Mouse (Mus musculus) thymus, postnatal 10 days (tissue): Measurements from ENCODE around the gene Pde8b.

Experiments used
- DNase-seq, 2 experiments: peaks; one replicate each; pipeline ENCODE4 v3.0.0; 2021; ENCODE audit warnings: low spot score in 2 of 2

Gene Pde8b

DNA sequence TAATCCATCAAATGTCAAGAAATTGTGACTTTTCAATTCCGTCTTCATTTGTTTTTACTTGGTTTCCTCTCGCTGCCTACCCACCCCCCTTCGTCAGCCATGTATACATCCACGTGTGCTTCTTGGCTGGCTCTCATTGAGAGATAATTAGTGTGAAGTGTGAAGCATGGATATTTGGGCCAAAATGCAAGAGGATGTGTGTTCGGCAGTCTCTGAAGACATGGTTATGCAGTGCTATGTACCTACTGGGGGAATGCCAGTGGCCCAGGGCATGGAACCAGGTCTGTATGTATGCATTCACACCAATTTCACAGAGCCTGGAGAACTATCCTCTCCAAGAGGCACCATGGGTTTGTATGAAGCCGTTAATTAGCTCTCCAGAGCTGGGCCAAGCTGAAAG, 219.3 kb downstream of the Pde8b start:
- no peak for DNase-seq

DNA sequence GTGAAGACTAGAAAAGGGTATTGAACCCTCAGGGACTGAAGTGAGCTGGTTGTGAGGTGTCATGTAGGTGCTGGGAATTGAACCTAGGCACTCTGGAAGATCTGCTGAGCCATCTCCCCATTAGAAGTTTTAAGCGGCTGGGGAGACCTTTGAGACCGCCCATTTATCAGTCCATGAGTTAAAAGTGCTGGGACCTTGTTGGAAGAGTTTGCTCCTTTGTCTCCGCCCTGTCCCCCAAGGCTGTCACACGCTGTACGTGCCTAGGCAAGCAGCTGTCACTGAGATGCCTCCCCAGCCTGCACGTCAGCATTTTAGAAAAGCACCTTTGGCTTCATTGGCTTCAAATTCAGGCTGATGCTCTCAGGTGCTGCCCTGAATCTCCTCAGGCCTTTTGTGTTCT, 229.9 kb downstream of the Pde8b start:
- DNase-seq, result no peak

GRCm38 (mm10) chr13:95019345-95019744, 230.8 kb downstream of the Pde8b start:
- DNase-seq, result no peak

DNA sequence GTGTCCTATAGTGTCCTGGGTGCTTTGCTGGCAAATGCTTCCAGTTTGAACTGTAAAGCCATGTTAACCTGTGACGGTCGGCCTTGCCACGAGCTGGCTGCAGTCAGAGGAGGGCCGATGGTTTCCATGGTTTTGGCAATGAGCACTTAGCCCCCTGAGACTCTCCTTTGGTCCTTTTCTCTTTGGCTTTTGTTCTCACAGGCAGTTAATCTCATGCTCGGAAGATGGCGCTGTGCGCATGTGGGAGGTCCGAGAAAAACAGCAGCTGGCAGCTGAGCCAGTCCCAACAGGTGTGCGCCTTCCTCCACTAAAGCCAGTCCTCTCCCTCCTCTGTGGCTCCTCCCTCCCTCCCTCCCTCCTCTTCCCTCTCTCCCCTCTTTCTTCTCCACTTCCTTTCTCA, 232.2 kb downstream of the Pde8b start:
- peak; percentile 54 to 69 for DNase-seq

- no peak for DNase-seq
Measured at GRCm38 (mm10) chr13:95017278-95017677, 232.9 kb downstream of the Pde8b start.

GRCm38 (mm10) chr13:95011546-95012257, 238.4 kb downstream of the Pde8b start:
- DNase-seq, result no peak

GRCm38 (mm10) chr13:95009261-95009660, 240.9 kb downstream of the Pde8b start:
- DNase-seq, result no peak

GRCm38 (mm10) chr13:95007281-95007680, 242.9 kb downstream of the Pde8b start:
- DNase-seq, result no peak

GRCm38 (mm10) chr13:94990516-94990915, 259.6 kb downstream of the Pde8b start:
- DNase-seq, result no peak

DNA sequence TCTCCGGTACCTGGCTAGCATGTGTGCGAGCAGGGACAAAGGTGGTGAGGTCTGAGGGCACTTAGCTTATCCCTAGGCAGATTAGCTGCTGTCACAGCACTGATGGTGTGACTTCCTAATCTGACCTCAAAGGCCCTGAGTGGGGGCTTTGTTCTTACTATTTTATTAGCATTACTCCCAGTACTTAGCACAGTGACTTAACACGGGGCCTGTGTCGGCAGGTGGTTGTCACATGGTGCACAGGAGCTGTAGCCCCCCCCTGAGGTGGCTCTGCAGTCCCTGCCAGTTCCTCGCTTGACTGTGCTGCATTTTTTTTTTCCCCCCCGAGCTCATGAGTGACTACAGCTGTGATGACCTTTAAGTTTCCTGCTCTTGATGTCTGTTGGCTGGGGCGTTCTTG, 271.1 kb downstream of the Pde8b start:
- DNase-seq, result no peak

- peak; percentile 78 to 92 for DNase-seq
Measured at GRCm38 (mm10) chr13:94976219-94977186, 273.6 kb downstream of the Pde8b start, which contains the start of gene Wdr41. Gene Wdr41 (plus strand): TSS chr13:94976344.

DNA sequence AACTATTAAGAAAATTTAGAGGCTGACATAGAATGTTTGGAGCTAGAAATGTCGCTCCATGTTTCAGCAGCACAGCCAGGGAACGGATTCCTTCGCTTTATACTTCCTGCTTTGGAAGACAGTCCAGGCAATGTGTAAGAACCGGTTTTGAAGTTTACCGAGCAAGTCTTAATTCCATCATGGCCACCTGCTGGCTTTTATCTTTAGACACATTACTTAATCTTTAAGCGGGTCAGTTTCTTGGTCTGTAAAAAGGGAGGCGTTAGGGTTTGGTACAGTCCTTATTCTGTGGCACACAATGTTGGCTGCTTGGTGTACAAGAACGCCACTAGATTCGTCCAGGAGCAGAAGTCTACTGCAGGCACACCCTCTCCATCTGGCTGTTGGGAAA, 274.3 kb downstream of the Pde8b start:
- no peak for DNase-seq
